In genomic region chr5:93172536-93172935, GRCm38 (mm10) we compare ENCODE assay signal across 17 mouse cellular contexts. TPM values are rescaled to one million over a fixed set of nuclear protein-coding genes. Genes with fewer than 3 reads are reported as not detected.
"Had no signal": no experiment of that assay in that cellular context is flagged by ENCODE, and none has a peak within 500 bp of the region (broad histone marks: within the 10 kb centered on the region; RNA-seq: fewer than 3 reads in every experiment).

No protein-coding gene starts in this region.

- ATAC-seq: liver, postnatal 0 days; lung, postnatal 0 days; midbrain, embryonic 13.5 days had no signal

- H3K4me1 ChIP-seq: midbrain, embryonic 13.5 days had no signal

- H3K4me2 ChIP-seq: limb, embryonic 13.5 days; lung, embryonic 14.5 days; midbrain, embryonic 13.5 days had no signal

- DNase-seq: kidney, postnatal 25 days; layer of hippocampus, adult 9-11 months; liver, postnatal 0 days; lung, embryonic 14.5 days; thymus, postnatal 25 days had no signal

- H3K27me3 ChIP-seq: limb, embryonic 13.5 days; midbrain, embryonic 13.5 days had no signal

- H3K9me3 ChIP-seq: limb, embryonic 10.5 days; limb, embryonic 13.5 days; midbrain, embryonic 13.5 days had no signal

- H3K4me3 ChIP-seq: layer of hippocampus, adult 2 months; limb, embryonic 10.5 days; limb, embryonic 13.5 days; midbrain, embryonic 13.5 days had no signal

- H3K9ac ChIP-seq: limb, embryonic 13.5 days; liver, embryonic 14.5 days; liver, postnatal 0 days; lung, embryonic 14.5 days; midbrain, embryonic 13.5 days had no signal

- H3K27ac ChIP-seq: kidney, postnatal 0 days; layer of hippocampus, adult 2 months; limb, embryonic 10.5 days; limb, embryonic 13.5 days; liver, embryonic 14.5 days; macrophage; midbrain, embryonic 13.5 days had no signal

RNA-seq across cellular contexts. Expression of gene 2010109A12Rik, which starts 33.8 kb away (rescaled TPM):
- total RNA-seq: midbrain, postnatal 0 days had no signal
- polyA plus RNA-seq: large intestine, adult 2 months; liver, adult 2 months; macrophage; small intestine, adult 2 months had no signal
